Mouse (Mus musculus) hindbrain, embryonic 13.5 days (tissue): ENCODE data around the gene Dab2ip. TPM values are rescaled to one million over a fixed set of nuclear protein-coding genes. Genes with fewer than 3 reads are reported as not detected.
A peak's percentile ranks its signal among the peaks of the same experiment; 100 is the strongest.

Source experiments
- ATAC-seq: fragments of 200-750 bp; cut with Nextera tagmentation; 2 replicates; pipeline ENCODE4 v1.8.0; 2017; ENCODE audit warnings: moderate TSS enrichment; ENCODE audit not compliant: low FRiP score
- H3K27ac ChIP-seq: fragments of 300-500 bp; sonication (generic); 2 replicates; pipeline ENCODE4 v1.5.1; 2015; ENCODE audit warnings: inconsistent platforms, mild to moderate bottlenecking, moderate library complexity
- H3K27me3 ChIP-seq: fragments of 300-500 bp; sonication (generic); 2 replicates; pipeline ENCODE4 v1.6.1; 2015; ENCODE audit warnings: mild to moderate bottlenecking, inconsistent platforms
- H3K36me3 ChIP-seq: fragments of 300-500 bp; sonication (generic); 2 replicates; pipeline ENCODE4 v1.6.1; 2015; ENCODE audit warnings: mild to moderate bottlenecking, inconsistent platforms
- H3K4me1 ChIP-seq: fragments of 300-500 bp; sonication (generic); replicated peaks from 2 replicates; pipeline ENCODE4 v1.6.1; 2015; ENCODE audit warnings: inconsistent platforms
- H3K4me2 ChIP-seq: fragments of 300-500 bp; sonication (generic); 2 replicates; pipeline ENCODE4 v1.6.1; 2015; ENCODE audit warnings: inconsistent platforms, mild to moderate bottlenecking, moderate library complexity
- H3K4me3 ChIP-seq: fragments of 300-500 bp; sonication (generic); 2 replicates; pipeline ENCODE4 v1.5.1; 2015; ENCODE audit warnings: mild to moderate bottlenecking, inconsistent platforms
- H3K9ac ChIP-seq: fragments of 300-500 bp; sonication (generic); 2 replicates; pipeline ENCODE4 v1.6.1; 2015; ENCODE audit warnings: mild to moderate bottlenecking, inconsistent platforms
- H3K9me3 ChIP-seq: fragments of 300-500 bp; sonication (generic); 2 replicates; pipeline ENCODE4 v1.6.1; 2016; ENCODE audit warnings: inconsistent platforms
- WGBS: fragments of 180-500 bp; shearing (Covaris S2); methylation state at CpG from one replicate; pipeline ENCODE4 v1.1.7; 2015; 5-methylcytosine and 5-hydroxymethylcytosine counted together
- polyA plus RNA-seq: library from polyadenylated mRNA; unstranded; fragments of >200 nt; fragmentation: Nextera tagmentation; extraction: Ambion mirVana; gene quantifications from 2 replicates; pipeline ENCODE4 v1.2.1, GENCODE M21; 2015

Gene Dab2ip
- polyA plus RNA-seq, 1 experiment from 2014 or later: 38.8 TPM

- H3K27ac ChIP-seq: peak overlapping the region; percentile 52; the same call in 1 of the 2 replicates
- 91% methylated on average over 9 of the region's 9 CpGs for WGBS
These were observed 112.2 kb downstream of the Dab2ip start for GRCm38 (mm10) chr2:35670300-35670699.

DNA sequence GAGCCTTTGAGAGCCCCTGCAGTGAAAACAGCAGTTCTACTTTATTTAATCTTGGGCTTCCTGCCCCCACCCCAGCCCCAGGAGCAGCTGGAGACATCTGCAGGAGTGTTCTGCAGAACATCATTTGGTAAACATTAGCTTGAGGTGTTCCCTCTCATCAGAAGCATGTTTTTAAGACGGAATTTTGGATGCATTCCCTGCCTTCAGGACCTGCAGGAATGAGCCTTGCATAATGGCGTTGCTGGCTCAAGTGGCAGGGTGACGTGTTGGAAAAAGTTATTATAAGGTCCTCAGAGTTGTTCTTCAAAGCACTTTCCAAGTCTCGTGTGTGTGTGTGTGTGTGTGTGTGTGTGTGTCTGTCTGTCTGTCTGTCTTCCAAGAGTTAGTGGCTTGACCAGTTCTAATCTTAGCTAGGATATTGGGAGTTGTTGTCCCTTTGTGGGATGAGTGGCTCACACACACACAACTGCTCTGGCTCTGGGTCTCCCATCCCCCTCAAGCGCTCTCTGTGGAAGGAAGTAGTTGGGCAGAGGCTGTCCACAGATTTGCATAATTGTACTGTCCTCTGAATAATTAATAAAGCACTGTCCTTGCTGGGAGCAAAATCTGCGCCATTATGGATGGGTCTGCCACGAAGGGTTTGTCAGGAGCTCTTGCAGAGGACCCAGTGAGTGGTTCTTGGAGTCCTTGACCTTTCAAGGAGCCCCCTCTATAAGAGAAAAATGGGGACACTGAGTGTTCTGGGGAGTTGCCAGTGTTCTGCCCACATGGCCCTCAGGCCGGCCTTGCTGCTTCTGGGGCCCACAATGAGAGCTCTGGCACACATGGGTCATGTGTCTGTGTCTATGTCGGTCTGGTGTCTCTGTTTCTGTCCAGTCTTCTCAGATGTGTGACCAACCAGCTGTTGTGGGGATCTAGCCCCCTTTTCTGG, 114.2 kb downstream of the Dab2ip start:
- WGBS: 65% methylated on average over 9 of the region's 9 CpGs
- no peaks in the 10 kb centered on the region for H3K27me3 ChIP-seq
- peak overlapping the region; percentile 52 for H3K27ac ChIP-seq
- peaks cover 100% of the 10 kb centered on the region for H3K4me1 ChIP-seq
- no peak overlapping the region for H3K9ac ChIP-seq
- H3K9me3 ChIP-seq: no peaks in the 10 kb centered on the region
- H3K4me3 ChIP-seq: no peak overlapping the region
- no peak for ATAC-seq
- H3K36me3 ChIP-seq: no peaks in the 10 kb centered on the region
- no peak overlapping the region for H3K4me2 ChIP-seq

More at GRCm38 (mm10) chr2:35670300-35670699, 112.2 kb downstream of the Dab2ip start:
- peaks cover 92% of the 10 kb centered on the region for H3K4me1 ChIP-seq
- no peaks in the 10 kb centered on the region for H3K36me3 ChIP-seq
- no peak overlapping the region for H3K4me2 ChIP-seq
- no peaks in the 10 kb centered on the region for H3K9me3 ChIP-seq
- no peak for ATAC-seq
- H3K4me3 ChIP-seq: no peak overlapping the region
- peak overlapping the region; percentile 40 for H3K9ac ChIP-seq
- no peaks in the 10 kb centered on the region for H3K27me3 ChIP-seq

GRCm38 (mm10) chr2:35673181-35673580, 115.1 kb downstream of the Dab2ip start:
- Histone ChIP-seq H3K27me3 (no peaks in the 10 kb centered on the region), H3K27ac (no peak overlapping the region), H3K36me3 (no peaks in the 10 kb centered on the region), H3K9me3 (no peaks in the 10 kb centered on the region), H3K4me1 (peaks cover 100% of the 10 kb centered on the region), H3K9ac (no peak overlapping the region), H3K4me3 (no peak overlapping the region), H3K4me2 (no peak overlapping the region)
- no peak for ATAC-seq
- WGBS: 91% methylated on average over 3 of the region's 3 CpGs

DNA sequence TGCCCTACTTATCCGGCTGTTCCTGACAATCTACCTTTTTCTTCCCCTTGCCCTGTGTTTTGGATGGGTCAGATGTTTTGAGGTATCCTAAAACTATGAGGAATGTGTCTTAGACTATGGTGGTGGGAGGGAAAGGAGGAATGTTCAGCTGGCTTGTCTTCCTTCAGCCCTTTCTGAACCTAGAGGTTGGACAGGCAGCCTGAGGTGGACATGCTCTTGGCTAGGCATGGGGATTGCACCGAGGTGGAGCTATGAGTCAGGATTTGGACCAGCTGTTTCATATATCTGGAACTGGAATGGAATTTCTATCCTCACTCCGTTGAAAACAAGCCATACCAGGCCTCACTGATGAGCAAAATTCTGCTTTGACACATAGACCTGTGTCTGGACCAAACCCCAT, 115.9 kb downstream of the Dab2ip start:
- Histone ChIP-seq H3K27ac (no peak overlapping the region), H3K4me3 (no peak overlapping the region), H3K27me3 (no peaks in the 10 kb centered on the region), H3K9me3 (no peaks in the 10 kb centered on the region), H3K9ac (no peak overlapping the region), H3K4me2 (no peak overlapping the region), H3K4me1 (peaks cover 100% of the 10 kb centered on the region), H3K36me3 (no peaks in the 10 kb centered on the region)
- no peak for ATAC-seq
- WGBS: 83% methylated on average over 3 of the region's 3 CpGs

DNA sequence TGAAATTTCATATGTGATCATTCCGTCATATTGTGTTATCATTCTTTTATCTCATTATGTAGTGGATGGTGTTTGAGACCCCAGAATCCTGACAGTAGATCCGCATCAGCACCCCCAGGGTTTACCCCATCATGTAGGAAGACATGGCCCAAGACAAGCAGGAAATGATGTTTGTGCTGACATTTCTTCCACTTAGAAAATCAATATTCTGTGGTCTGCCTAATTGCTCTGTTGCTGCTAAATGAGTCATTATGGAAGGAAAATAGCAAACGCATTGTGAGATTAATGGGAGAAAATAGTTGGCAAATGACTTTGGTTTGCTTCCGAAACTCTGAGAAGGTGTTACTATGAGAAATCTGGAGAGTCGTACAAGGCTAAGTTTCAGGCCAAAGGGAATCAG, 116.4 kb downstream of the Dab2ip start:
- peaks cover 100% of the 10 kb centered on the region for H3K4me1 ChIP-seq
- no peak for ATAC-seq

GRCm38 (mm10) chr2:35676075-35676665, 118.1 kb downstream of the Dab2ip start:
- H3K9ac ChIP-seq: peak overlapping the region; percentile 43; the same call in 1 of the 2 replicates
- no peak overlapping the region for H3K4me3 ChIP-seq
- H3K27me3 ChIP-seq: no peaks in the 10 kb centered on the region
- peaks cover 100% of the 10 kb centered on the region for H3K4me1 ChIP-seq
- H3K9me3 ChIP-seq: no peaks in the 10 kb centered on the region
- 37% methylated on average over 5 of the region's 5 CpGs for WGBS
- no peak overlapping the region for H3K4me2 ChIP-seq
- H3K36me3 ChIP-seq: no peaks in the 10 kb centered on the region
- peak overlapping the region; percentile 87 for H3K27ac ChIP-seq
- ATAC-seq: no peak

More for the DNA sequence above, 116.4 kb downstream of the Dab2ip start:
- Histone ChIP-seq H3K9ac (no peak overlapping the region), H3K4me3 (no peak overlapping the region), H3K9me3 (no peaks in the 10 kb centered on the region), H3K27ac (no peak overlapping the region), H3K4me2 (no peak overlapping the region), H3K27me3 (no peaks in the 10 kb centered on the region), H3K36me3 (no peaks in the 10 kb centered on the region)
- WGBS: 82% methylated on average over 5 of the region's 5 CpGs

GRCm38 (mm10) chr2:35677855-35678254, 119.8 kb downstream of the Dab2ip start:
- no peaks in the 10 kb centered on the region for H3K9me3 ChIP-seq
- H3K4me2 ChIP-seq: peak overlapping the region; percentile 20; the same call in 1 of the 2 replicates

DNA sequence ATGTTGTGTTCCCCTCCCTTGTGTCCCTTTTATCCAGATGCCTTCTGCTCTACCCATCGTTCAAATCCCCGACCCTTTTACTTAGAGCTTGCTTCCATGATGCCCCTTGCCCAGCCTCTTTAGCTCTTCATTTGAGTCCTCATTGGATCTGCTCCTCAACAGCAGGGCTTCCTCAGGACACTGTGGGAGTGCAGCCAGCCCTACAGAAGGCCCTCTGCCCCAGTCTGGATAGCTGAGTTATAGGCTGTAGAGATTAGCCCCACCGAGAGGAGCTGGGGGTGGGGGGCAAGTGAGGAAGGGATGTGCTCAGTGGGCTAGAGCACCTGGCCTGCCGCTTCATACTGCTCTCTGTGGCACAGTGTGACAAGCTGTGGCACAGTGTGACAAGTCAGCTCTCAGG, 120.4 kb downstream of the Dab2ip start:
- no peaks in the 10 kb centered on the region for H3K9me3 ChIP-seq
- H3K27me3 ChIP-seq: no peaks in the 10 kb centered on the region
- H3K4me3 ChIP-seq: no peak overlapping the region
- peak overlapping the region; percentile 63; the same call in 1 of the 2 replicates for H3K9ac ChIP-seq
- no peaks in the 10 kb centered on the region for H3K36me3 ChIP-seq
- peak; percentile 12 for ATAC-seq
- peak overlapping the region; percentile 87 for H3K27ac ChIP-seq
- 45% methylated on average over 4 of the region's 4 CpGs for WGBS
- 0 out of 2 replicates have a peak overlapping the region, but pooled peaks have one; percentile 20 for H3K4me2 ChIP-seq
- H3K4me1 ChIP-seq: peaks cover 98% of the 10 kb centered on the region

More at GRCm38 (mm10) chr2:35677855-35678254, 119.8 kb downstream of the Dab2ip start:
- H3K36me3 ChIP-seq: no peaks in the 10 kb centered on the region
- no peaks in the 10 kb centered on the region for H3K27me3 ChIP-seq
- peaks cover 99% of the 10 kb centered on the region for H3K4me1 ChIP-seq
- H3K4me3 ChIP-seq: no peak overlapping the region
- peak; percentile 56 for ATAC-seq
- peak overlapping the region; percentile 63 for H3K9ac ChIP-seq
- peak overlapping the region; percentile 87 for H3K27ac ChIP-seq
- 1% methylated on average over 8 of the region's 8 CpGs for WGBS

DNA sequence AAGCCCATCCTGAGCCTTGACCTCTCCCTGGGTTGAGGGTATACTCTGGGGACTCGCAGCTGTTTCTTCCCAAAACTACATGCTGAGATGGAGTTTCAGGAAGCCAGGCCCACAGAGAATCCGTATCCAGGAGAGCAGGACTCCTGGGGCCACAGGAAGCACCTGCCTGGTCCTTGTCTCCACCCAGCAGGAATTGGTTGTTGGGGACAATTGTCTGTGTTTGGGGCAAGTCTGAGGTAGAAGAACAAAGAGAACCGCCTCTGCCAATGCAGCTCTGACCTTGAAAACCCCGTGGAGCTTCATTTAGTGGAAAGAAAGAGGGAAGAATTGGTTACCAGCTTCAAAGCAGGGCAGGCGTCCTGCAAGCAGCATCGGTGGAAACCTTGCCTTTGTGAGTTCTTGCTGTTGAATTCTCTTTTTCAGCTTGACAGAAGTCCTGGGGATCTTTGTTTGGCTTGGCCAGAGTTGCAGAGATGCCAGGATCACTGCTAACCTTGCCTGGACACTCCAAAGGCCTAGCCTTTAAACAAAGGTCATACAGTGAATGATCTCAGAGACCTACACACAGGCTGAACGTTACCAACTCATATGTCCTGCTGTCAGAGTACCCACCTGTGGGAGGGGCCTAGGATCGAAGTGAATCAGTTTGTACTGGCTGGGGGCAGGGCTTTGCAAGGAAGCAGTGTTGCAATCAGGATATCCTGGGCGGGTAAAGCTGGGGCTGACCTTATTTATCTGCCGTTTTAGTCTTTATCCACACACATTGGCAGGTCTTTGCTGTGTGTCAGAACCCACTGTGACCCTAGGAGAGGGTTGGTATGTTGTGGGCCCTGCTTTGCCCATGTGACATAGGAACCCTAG, 122.0 kb downstream of the Dab2ip start:
- Histone ChIP-seq H3K4me3 (no peak overlapping the region), H3K27me3 (no peaks in the 10 kb centered on the region), H3K4me2 (no peak overlapping the region), H3K9ac (0 out of 2 replicates have a peak overlapping the region, but pooled peaks have one; percentile 35), H3K4me1 (peaks cover 98% of the 10 kb centered on the region), H3K36me3 (no peaks in the 10 kb centered on the region), H3K9me3 (no peaks in the 10 kb centered on the region), H3K27ac (peak overlapping the region; percentile 87)
- no peak for ATAC-seq
- WGBS: 19% methylated on average over 10 of the region's 10 CpGs

- no peak overlapping the region for H3K9ac ChIP-seq
- H3K4me3 ChIP-seq: no peak overlapping the region
- no peaks in the 10 kb centered on the region for H3K27me3 ChIP-seq
- no peaks in the 10 kb centered on the region for H3K36me3 ChIP-seq
- no peaks in the 10 kb centered on the region for H3K9me3 ChIP-seq
- no peak for ATAC-seq
- peak overlapping the region; percentile 87 for H3K27ac ChIP-seq
- peaks cover 98% of the 10 kb centered on the region for H3K4me1 ChIP-seq
- H3K4me2 ChIP-seq: no peak overlapping the region
- WGBS: 37% methylated on average over 6 of the region's 6 CpGs
These were observed 122.8 kb downstream of the Dab2ip start for GRCm38 (mm10) chr2:35680833-35681232.

DNA sequence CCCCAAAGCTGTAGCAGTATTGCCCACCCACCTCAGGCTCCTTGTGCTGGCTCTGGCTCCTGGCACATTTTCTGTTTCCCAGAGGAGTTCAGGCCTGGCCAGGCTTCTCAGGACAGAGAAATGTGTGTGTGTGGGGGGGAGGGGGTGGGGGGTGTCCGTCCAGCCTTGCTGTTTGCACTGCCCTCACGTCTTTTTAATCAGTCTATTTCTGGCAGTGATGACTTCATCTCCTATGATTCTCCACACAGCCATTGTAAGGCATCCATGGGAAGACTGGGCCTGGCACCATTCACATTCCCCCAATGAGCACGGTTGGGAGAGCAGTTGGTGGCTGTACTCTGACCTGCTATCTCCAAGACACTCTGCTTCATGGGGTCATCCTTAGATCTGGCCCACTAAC, 125.9 kb downstream of the Dab2ip start:
- Histone ChIP-seq H3K27ac (peak overlapping the region; percentile 36; the same call in 1 of the 2 replicates), H3K4me2 (no peak overlapping the region), H3K36me3 (no peaks in the 10 kb centered on the region), H3K9ac (0 out of 2 replicates have a peak overlapping the region, but pooled peaks have one; percentile 5), H3K4me3 (no peak overlapping the region), H3K27me3 (no peaks in the 10 kb centered on the region), H3K4me1 (peaks cover 98% of the 10 kb centered on the region), H3K9me3 (no peaks in the 10 kb centered on the region)
- WGBS: 5% methylated on average over 3 of the region's 3 CpGs
- ATAC-seq: no peak
